Mouse (Mus musculus) megakaryocyte, adult 5-6 weeks (primary cell): ENCODE data around the gene Ripk3. TPM values are rescaled to one million over a fixed set of nuclear protein-coding genes. Genes with fewer than 3 reads are reported as not detected.
"Not testable (repeated sequence)": the region's sequence is repeated elsewhere in the genome, so short reads cannot be mapped to it uniquely, and the experiment has no call there.

Source experiments
- ATAC-seq: 2 replicates; pipeline ENCODE4 v1.8.0; 2016; ENCODE audit warnings: mild to moderate bottlenecking, inconsistent platforms; ENCODE audit not compliant: poor library complexity, severe bottlenecking
- total RNA-seq, 2 experiments: library from RNA; stranded (forward) in 1 of 2; stranded (reverse) in 1 of 2; fragments of 153-499, 151-499 nt in 1 of 2; fragments of 221-1000, 200-1000 nt in 1 of 2; gene quantifications; 2 replicates each; pipeline versions ENCODE4 v1.2.3 to v1.2.4; 2015 to 2017

Ripk3 gene
- total RNA-seq, 2 experiments from 2014 or later, result 30.0 to 82.5 TPM

DNA sequence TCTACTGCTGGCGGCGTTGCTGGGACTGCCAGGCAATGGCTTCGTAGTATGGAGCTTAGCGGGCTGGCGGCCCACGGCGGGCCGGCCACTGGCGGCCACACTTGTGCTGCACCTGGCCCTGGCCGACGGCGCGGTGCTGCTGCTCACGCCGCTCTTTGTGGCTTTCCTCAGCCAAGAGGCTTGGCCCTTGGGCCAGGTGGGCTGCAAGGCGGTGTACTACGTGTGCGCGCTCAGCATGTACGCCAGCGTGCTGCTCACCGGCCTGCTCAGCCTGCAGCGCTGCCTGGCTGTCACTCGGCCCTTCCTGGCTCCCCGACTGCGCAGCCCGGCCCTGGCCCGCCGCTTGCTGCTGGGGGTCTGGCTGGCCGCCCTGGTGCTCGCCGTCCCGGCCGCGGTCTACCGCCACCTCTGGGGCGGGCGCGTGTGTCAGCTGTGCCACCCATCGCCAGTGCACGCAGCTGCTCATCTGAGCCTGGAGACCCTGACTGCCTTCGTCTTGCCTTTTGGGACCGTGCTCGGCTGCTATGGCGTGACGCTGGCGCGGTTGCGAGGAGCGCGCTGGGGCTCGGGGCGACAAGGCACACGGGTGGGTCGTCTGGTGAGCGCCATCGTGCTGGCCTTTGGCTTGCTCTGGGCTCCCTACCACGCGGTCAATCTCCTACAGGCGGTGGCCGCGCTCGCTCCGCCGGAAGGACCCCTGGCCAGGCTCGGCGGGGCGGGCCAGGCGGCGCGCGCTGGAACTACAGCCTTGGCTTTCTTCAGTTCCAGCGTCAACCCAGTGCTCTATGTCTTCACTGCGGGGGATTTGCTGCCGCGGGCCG lies 26.5 kb downstream of the Ripk3 start:
- ATAC-seq, result peak; percentile 17

DNA sequence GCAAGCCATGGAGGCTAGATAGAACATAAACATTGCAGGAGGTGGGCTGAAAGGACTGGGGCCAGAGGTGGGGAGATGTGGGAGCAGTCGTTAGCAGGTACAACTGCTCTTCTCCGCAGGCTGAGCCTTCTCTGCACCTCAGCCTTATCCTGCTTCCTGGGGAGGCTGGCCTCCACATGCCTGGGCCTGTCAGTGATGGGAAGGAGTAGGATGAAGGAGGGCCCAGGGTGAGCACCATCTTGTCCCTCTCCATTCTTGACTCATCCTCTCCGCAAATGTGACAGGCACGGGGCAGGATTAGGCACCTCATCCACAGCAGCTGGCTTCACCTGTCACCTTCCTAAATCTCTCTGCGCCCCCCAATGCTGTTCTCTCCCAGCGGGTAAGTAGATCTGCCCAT lies 27.5 kb downstream of the Ripk3 start, which contains the start of gene Ltb4r2:
Gene Ltb4r2, plus strand, starts transcription at position 266 of the 400 bp plus-strand sequence.
- no peak for ATAC-seq

DNA sequence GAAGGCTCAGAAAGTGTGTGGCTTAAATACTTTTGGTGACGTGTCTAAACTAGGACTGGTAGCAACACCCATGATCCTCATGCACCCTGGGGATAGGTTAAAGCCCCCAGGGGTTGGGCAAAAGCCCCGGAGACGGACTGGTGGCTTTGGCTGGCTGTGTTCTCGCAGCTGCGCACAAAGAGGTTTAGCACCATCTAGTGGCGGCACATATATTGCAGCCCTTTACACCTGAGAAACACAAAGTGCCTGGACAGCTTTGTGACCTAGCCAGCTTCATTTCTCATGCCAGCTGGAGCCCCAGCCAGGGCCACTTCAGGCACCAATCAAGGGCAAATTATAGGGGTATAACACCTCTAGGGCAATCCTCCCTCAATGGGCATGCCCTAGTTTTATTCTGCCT lies 28.5 kb downstream of the Ripk3 start:
- ATAC-seq, result not testable (repeated sequence)

DNA sequence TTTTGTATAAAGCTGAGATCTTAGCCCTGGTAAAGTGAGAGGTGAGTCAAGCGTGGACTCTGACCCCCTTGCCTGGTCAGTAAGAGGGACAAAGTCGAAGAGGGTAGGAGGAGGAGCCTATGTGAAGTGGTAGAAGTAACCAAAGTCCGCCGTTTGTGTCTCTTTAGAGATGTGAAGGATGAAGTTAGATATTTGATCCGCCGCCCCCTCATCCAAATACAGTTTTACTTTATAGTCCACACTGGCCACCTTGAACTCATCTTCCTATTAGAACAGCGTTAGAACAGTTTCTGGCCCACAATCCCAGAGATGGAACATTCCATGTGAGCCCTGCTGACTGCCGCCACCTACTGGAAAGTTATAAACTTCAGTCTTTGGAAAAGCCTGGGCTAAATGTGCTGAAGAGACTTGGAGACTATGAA lies 30.3 kb downstream of the Ripk3 start, which contains the start of gene Cideb:
Gene Cideb, minus strand, starts transcription at position 96 of the 422 bp plus-strand sequence.
- peak; percentile 45; the same call in 1 of the 2 replicates for ATAC-seq

DNA sequence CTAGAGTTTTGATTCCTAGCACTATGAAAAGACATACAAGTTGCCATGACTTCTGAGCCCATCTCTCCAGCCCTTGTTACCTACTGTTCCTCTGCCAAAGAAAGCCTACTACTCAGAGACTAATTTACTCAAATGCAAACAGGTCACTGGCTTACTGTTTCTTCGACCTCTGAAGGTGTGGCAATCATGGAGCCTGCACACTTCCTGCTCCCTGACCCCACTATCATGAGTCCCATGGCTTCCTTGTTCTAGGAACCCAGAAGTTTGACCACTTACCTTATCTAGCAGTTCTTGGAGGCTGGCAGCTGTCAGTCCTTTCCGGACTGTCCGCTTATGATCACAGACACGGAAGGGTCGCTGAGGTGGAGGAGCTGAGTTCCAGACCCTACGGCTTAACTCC lies 31.1 kb downstream of the Ripk3 start:
- ATAC-seq, result no peak

DNA sequence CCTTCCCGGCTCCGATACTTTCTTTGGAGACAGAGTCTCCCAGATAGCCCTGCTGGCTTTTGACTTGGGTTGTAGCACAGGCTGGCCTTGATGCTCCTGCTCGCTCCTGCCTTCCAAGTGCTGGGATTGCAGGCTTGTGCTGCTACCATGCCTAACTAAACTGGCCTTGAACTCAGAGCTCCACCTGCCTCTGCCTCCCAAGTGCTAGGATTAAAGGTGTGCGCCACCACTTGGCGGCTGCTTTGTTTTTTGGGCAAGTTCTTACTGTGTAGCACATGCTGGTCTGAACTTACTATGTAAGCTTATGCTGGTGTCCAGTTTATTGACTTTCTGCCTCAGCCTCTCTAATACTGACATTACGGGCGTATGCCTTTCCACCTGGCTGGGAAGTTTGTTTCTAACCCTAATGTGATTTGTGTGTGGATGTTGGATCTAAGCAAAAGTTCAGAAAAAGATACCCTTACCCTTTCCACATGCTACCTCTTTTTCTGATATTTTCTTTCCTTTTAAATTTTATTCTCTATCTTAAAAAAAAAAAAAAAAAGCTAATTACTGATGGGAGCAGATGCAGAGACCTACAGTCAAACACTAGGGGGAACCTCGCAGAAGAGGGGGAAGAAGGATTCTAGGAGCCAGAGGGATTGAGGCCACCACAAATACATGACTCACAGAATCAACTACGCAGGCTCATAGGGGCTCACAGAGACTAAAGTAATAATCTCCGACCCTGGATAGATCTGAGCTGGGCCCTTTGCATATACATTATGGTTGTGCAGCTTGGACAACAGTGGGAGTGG lies 41.4 kb downstream of the Ripk3 start:
- no peak for ATAC-seq

DNA sequence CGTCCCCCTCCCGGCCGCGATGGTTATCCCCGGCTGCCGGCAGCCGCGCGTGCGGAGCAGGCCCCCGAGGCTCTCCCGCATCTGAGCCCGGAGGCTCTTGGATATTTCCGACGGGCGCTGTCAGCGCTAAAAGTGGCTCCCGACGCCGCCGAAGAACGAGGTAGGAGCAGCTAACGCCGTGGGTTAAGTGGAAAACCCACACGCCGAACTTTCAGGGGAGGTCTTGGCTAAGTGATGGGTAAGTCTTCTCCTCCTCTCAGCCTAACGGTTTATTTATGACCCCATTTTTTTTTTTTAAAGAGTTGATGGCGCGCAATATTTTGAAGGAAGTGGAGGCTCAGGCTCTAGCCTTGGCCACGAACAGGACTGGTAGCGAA lies 42.8 kb downstream of the Ripk3 start:
- no peak for ATAC-seq

DNA sequence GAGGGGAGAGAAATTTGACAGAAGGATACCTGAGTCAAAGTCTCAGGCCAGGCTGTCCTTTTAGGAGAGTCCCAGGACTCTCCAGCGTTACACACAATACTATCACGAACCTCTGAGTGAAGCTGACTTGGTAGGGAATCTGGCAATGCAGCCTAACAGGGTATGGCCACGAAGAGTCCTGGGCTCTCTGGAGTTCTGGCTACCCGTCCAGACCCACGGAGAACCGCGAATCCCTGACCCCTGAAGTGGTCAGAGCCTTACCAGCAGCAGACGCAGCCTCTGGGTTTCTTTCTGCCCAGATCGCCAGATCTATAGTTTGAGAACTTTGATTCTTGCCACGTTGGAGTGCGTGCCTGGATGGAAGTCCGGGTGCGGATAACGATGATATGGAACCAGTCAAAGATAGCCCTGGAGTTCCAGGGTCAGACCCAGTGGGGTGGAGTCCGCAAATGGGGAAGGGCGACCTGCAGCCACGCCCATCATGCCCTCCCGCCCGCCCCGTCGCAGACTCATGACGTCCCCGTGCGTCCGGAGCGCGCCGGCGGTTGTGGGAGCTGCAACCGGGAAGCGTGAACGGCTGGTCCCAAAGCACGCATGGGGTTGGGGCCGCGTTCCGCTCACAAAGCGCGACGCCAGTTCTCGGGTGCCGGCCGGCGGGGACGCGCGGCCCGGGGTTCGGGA lies 43.3 kb downstream of the Ripk3 start, which contains the start of the genes Dhrs1 and Nop9:
Gene Dhrs1, minus strand, starts transcription at position 511 of the 681 bp plus-strand sequence.
Gene Nop9, plus strand, starts transcription at position 514 of the 681 bp plus-strand sequence.
- ATAC-seq, result peak; percentile 88

DNA sequence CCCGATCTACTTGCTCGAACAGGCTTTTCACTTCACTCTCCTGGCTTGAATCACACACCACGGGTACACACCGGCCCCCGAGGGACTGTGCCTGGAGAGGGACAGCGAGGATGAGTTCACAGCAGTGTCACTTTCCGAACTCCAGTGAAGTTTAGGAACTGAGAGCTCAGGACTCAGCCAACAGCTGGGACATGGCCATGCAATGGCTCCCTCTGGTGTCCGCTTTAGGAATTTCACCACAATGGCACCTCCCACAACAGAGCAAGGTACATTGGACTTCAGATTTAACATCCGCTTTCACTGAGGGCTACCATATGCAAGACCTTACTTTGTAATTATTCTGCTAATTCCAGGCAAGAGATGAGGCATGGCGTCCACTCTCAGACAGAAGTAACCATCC lies 45.0 kb downstream of the Ripk3 start:
- ATAC-seq, result peak; percentile 89

DNA sequence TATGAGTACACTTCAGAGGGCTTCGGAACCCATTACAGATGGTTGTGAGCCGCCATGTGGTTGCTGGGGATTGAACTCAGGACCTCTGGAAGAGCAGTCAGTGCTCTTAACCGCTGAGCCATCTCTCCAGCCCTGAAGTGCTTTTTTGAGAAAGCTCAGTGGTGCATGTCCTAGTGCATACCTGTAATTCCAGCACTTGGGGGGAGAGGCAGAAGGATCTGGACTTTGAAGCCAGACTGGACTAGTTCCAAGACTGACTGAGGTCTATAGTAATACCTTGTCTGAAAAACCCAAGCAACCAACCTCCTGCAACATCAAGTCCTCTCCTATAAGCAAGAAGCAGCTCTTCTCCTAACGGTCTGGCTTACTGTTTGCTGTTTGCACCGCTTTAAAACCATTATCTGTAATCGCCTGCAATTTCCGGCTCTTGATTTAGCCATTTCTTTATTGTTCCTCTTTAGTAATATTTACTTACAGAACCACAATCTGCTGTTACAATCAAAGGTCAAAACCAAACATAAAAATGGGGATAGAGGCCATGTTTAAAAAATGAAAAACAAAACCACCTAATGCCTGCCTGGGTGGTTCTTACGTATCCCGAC lies 51.5 kb downstream of the Ripk3 start:
- peak; percentile 51 for ATAC-seq

DNA sequence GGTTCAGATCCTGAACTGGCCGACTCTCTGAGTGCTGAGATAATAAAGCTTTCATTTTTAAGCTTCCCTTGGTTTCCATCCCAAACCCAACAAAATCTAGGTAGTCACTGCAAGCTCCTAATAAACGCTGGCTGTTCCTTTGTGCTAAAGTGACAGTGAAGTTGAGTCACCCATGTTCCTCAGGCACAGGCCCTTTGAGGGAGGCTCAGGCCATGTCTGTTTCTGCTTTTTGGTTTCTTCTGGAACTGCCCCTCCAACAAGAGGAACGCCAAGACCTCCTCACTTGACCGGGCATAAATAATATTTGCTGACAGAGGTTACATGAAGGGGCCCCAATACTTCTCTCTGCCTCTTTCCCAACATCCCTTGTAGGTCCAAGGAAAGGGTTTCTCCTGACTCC lies 52.9 kb downstream of the Ripk3 start:
- peak; percentile 51; the same call in 1 of the 2 replicates for ATAC-seq

DNA sequence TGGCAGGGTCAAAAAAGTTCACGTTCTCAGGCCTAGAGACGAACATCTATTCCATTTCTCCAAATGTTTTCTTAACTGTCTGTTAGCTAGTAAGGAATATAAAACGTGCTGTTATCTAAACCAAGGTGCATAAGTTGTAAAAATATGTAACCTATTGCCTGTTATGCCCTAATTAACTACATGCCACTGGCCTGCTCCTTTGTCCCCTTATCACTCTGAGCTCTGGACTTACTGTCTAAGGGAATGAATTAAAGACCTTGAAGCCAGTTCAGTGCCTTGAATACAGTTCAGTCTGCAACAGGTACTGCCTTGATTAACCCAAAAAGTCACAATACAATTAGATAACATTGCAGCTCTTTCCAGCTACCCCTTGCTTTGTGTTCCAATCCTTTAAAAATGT lies 53.3 kb downstream of the Ripk3 start:
- ATAC-seq, result no peak

Other genes with a start within 250 kb of the Ripk3 start
Only the 30 nearest of the 35 such genes appear.
- gene Fitm1, start 213.2 kb downstream of the Ripk3 start, total RNA-seq (2015), result 0.33 TPM in 1 of 2 replicates, not detected in the other
- not detected in 2 replicates for gene Fitm1, start 213.2 kb downstream of the Ripk3 start, total RNA-seq (2017)
- gene Psme1, start 210.7 kb downstream of the Ripk3 start, total RNA-seq (2015), result 707 and 794 TPM in 2 replicates
- gene Psme1, start 210.7 kb downstream of the Ripk3 start, total RNA-seq (2017), result 278 and 305 TPM in 2 replicates
- 11.2 and 15.9 TPM in 2 replicates for gene Emc9, start 203.6 kb downstream of the Ripk3 start, total RNA-seq (2015)
- 8.2 and 10.5 TPM in 2 replicates for gene Emc9, start 203.6 kb downstream of the Ripk3 start, total RNA-seq (2017)
- gene Psme2, start 197.8 kb downstream of the Ripk3 start, total RNA-seq (2015), result 420 and 439 TPM in 2 replicates
- 286 and 332 TPM in 2 replicates for gene Psme2, start 197.8 kb downstream of the Ripk3 start, total RNA-seq (2017)
- gene Rnf31, start 197.2 kb downstream of the Ripk3 start, total RNA-seq (2015), result 27.2 and 42.8 TPM in 2 replicates
- 20.2 and 25.7 TPM in 2 replicates for gene Rnf31, start 197.2 kb downstream of the Ripk3 start, total RNA-seq (2017)
- 69.7 and 70.9 TPM in 2 replicates for gene Irf9, start 185.3 kb downstream of the Ripk3 start, total RNA-seq (2015)
- 92.0 and 98.7 TPM in 2 replicates for gene Irf9, start 185.3 kb downstream of the Ripk3 start, total RNA-seq (2017)
- gene Rec8, start 170.8 kb downstream of the Ripk3 start, total RNA-seq (2015), result 0.42 and 2.2 TPM in 2 replicates
- 0.15 and 2.2 TPM in 2 replicates for gene Rec8, start 170.8 kb downstream of the Ripk3 start, total RNA-seq (2017)
- gene Ipo4, start 152.9 kb downstream of the Ripk3 start, total RNA-seq (2015), result 8.8 and 11.4 TPM in 2 replicates
- gene Ipo4, start 152.9 kb downstream of the Ripk3 start, total RNA-seq (2017), result 2.1 and 5.1 TPM in 2 replicates
- gene Gm49378, start 151.0 kb downstream of the Ripk3 start, total RNA-seq (2015), result 1.3 and 4.3 TPM in 2 replicates
- 0.84 and 1.7 TPM in 2 replicates for gene Gm49378, start 151.0 kb downstream of the Ripk3 start, total RNA-seq (2017)
- gene Tm9sf1, start 145.1 kb downstream of the Ripk3 start, total RNA-seq (2015), result 35.3 and 41.1 TPM in 2 replicates
- gene Tm9sf1, start 145.1 kb downstream of the Ripk3 start, total RNA-seq (2017), result 50.8 and 53.5 TPM in 2 replicates
- 1.0 and 1.4 TPM in 2 replicates for gene Tssk4, start 138.7 kb downstream of the Ripk3 start, total RNA-seq (2015)
- 0.26 and 0.89 TPM in 2 replicates for gene Tssk4, start 138.7 kb downstream of the Ripk3 start, total RNA-seq (2017)
- 30.5 and 34.4 TPM in 2 replicates for gene Mdp1, start 128.4 kb downstream of the Ripk3 start, total RNA-seq (2015)
- 27.0 and 28.3 TPM in 2 replicates for gene Mdp1, start 128.4 kb downstream of the Ripk3 start, total RNA-seq (2017)
- gene Gmpr2, start 116.9 kb downstream of the Ripk3 start, total RNA-seq (2015), result 24.0 and 24.8 TPM in 2 replicates
- gene Gmpr2, start 116.9 kb downstream of the Ripk3 start, total RNA-seq (2017), result 26.2 and 29.7 TPM in 2 replicates
- gene Nedd8, start 116.7 kb downstream of the Ripk3 start, total RNA-seq (2015), result 421 and 452 TPM in 2 replicates
- gene Nedd8, start 116.7 kb downstream of the Ripk3 start, total RNA-seq (2017), result 297 and 326 TPM in 2 replicates
- gene Tinf2, start 107.0 kb downstream of the Ripk3 start, total RNA-seq (2015), result 24.2 and 27.2 TPM in 2 replicates
- 25.1 and 39.8 TPM in 2 replicates for gene Tinf2, start 107.0 kb downstream of the Ripk3 start, total RNA-seq (2017)
- gene Tgm1, start 74.9 kb downstream of the Ripk3 start, total RNA-seq (2015), result 1.6 and 1.7 TPM in 2 replicates
- 1.0 and 2.1 TPM in 2 replicates for gene Tgm1, start 74.9 kb downstream of the Ripk3 start, total RNA-seq (2017)
- 10.0 and 12.5 TPM in 2 replicates for gene Rabggta, start 66.6 kb downstream of the Ripk3 start, total RNA-seq (2015)
- gene Rabggta, start 66.6 kb downstream of the Ripk3 start, total RNA-seq (2017), result 8.5 and 13.7 TPM in 2 replicates
- gene Dhrs1, start 43.2 kb downstream of the Ripk3 start, total RNA-seq (2015), result 112 and 121 TPM in 2 replicates
- gene Dhrs1, start 43.2 kb downstream of the Ripk3 start, total RNA-seq (2017), result 44.1 and 55.0 TPM in 2 replicates
- gene Nop9, start 43.2 kb downstream of the Ripk3 start, total RNA-seq (2015), result 10.4 and 12.2 TPM in 2 replicates
- 11.7 and 13.9 TPM in 2 replicates for gene Nop9, start 43.2 kb downstream of the Ripk3 start, total RNA-seq (2017)
- gene Cideb, start 30.4 kb downstream of the Ripk3 start, total RNA-seq (2015), result 0.27 and 1.5 TPM in 2 replicates
- 0.22 TPM in 1 of 2 replicates, not detected in the other for gene Cideb, start 30.4 kb downstream of the Ripk3 start, total RNA-seq (2017)
- 0.16 and 0.21 TPM in 2 replicates for gene Ltb4r2, start 27.4 kb downstream of the Ripk3 start, total RNA-seq (2015)
- gene Ltb4r2, start 27.4 kb downstream of the Ripk3 start, total RNA-seq (2017), result 0.33 and 0.53 TPM in 2 replicates
- 41.4 and 46.4 TPM in 2 replicates for gene Ltb4r1, start 22.9 kb downstream of the Ripk3 start, total RNA-seq (2015)
- 57.4 and 68.0 TPM in 2 replicates for gene Ltb4r1, start 22.9 kb downstream of the Ripk3 start, total RNA-seq (2017)
- not detected in 2 replicates for gene Adcy4, start 4.8 kb downstream of the Ripk3 start, total RNA-seq (2015)
- 0.15 TPM in 1 of 2 replicates, not detected in the other for gene Adcy4, start 4.8 kb downstream of the Ripk3 start, total RNA-seq (2017)
- gene Nfatc4, start 34.3 kb upstream of the Ripk3 start, total RNA-seq (2015), result not detected in 2 replicates
- gene Nfatc4, start 34.3 kb upstream of the Ripk3 start, total RNA-seq (2017), result not detected in 2 replicates
- gene Nynrin, start 65.1 kb upstream of the Ripk3 start, total RNA-seq (2015), result 1.1 and 1.6 TPM in 2 replicates
- 1.4 and 1.5 TPM in 2 replicates for gene Nynrin, start 65.1 kb upstream of the Ripk3 start, total RNA-seq (2017)
- 0.40 TPM in 1 of 2 replicates, not detected in the other for gene Cbln3, start 95.5 kb upstream of the Ripk3 start, total RNA-seq (2015)
- gene Cbln3, start 95.5 kb upstream of the Ripk3 start, total RNA-seq (2017), result 0.44 TPM in 1 of 2 replicates, not detected in the other
- 9.4 and 11.8 TPM in 2 replicates for gene Khnyn, start 96.1 kb upstream of the Ripk3 start, total RNA-seq (2015)
- 33.7 and 37.6 TPM in 2 replicates for gene Khnyn, start 96.1 kb upstream of the Ripk3 start, total RNA-seq (2017)
- gene Sdr39u1, start 111.4 kb upstream of the Ripk3 start, total RNA-seq (2015), result 1.9 and 3.0 TPM in 2 replicates
- 0.99 and 2.9 TPM in 2 replicates for gene Sdr39u1, start 111.4 kb upstream of the Ripk3 start, total RNA-seq (2017)
- gene Cma1, start 155.8 kb upstream of the Ripk3 start, total RNA-seq (2015), result 0.51 and 1.0 TPM in 2 replicates
- 1.8 TPM in 1 of 2 replicates, not detected in the other for gene Cma1, start 155.8 kb upstream of the Ripk3 start, total RNA-seq (2017)
- gene Cma2, start 162.1 kb upstream of the Ripk3 start, total RNA-seq (2015), result not detected in 2 replicates
- not detected in 2 replicates for gene Cma2, start 162.1 kb upstream of the Ripk3 start, total RNA-seq (2017)